Mouse (Mus musculus) common myeloid progenitor, adult 5-6 weeks (primary cell): Measurements from ENCODE around the gene Tbc1d9. TPM values are rescaled to one million over a fixed set of nuclear protein-coding genes. Genes with fewer than 3 reads are reported as not detected.

Experiments
- ATAC-seq: replicated peaks from 2 replicates; pipeline ENCODE4 v1.8.0; 2016; ENCODE audit warnings: low read depth, mild to moderate bottlenecking, moderate TSS enrichment, inconsistent platforms; ENCODE audit not compliant: poor library complexity, severe bottlenecking
- total RNA-seq: library from RNA; stranded (forward); fragments of 200-1000, 187-1606 nt; gene quantifications from 2 replicates; pipeline ENCODE4 v1.2.3, GENCODE M21; 2017

The Tbc1d9 gene
- 2.3 and 7.2 TPM in 2 replicates for total RNA-seq

DNA sequence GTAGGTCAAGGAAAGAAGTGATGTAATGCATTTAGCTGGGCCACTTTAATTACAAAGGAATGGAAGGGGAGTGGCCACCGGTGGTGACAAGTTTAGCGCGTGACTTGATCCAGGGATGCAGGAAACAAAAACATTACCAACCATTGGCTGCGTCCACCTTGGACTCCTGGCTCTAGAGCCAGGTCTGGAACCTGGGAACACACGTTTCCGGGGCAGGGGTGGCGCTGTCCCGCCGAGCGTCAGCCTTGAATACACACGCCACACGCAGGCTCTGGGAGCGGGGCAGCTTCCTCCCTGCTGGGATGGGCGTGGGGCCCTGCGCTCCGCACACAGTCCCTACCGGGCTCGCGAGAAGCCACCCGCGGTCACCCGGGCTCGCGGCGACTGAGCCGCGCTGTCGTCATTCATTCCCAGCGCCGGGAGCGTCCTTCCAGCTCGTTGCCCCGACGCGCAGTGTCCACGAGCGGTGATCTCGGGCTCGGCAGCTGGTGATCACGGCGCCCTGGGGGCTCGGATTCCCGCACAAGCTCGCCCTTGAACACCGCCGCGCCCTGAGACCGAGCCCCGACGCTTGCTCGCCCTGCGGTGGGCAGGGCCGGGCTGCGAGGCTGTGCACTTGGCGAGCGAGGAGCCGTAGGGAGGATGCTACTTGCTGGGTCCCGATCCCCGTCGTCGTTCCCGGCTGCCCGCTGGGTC is at the start of gene Tbc1d9:
Gene Tbc1d9, plus strand, starts transcription at position 118 of the 696 bp plus-strand sequence.
- ATAC-seq = peak; percentile 85

DNA sequence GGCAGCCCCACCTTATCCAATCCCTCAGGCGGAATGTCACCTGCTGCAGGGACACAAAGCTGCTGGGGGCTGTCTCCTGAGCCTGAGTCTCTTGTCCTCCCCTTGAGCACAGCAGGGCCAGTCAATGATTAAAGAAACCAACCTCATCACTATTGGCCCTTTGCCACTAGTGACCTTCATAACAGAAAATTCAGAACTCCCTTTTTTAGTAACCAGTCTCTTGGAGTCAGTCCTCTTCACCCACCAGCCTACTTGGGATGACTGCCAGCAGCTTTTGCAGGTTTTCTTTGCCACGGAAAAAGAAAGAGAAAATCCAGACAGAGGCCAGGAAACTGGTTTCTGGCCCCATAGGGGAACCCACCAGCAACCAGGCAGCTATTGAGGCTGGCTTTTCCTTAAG is 30.1 kb upstream of the Tbc1d9 start:
- no peak for ATAC-seq

DNA sequence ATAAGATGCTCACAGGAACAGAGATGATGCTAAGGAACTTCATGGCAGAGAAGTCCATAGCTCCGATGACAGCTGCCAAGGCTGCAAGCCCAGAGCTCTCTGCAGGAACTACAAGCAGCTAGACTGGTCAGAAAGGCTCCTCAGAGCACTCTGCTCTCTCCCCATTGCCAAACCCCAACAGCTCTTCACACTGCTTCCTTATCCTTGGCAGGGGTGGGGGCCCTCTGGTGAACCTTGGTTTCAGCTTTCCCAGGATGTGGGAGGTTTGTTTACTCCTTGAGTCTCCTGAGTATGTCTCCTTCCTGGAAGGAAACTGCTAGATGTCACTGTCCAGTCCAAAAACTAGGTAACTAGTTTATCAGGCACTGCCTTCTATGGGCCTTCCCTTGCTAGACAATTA is 25.1 kb upstream of the Tbc1d9 start:
- 0 out of 2 replicates have a peak, but pooled peaks have one; percentile 16 for ATAC-seq

DNA sequence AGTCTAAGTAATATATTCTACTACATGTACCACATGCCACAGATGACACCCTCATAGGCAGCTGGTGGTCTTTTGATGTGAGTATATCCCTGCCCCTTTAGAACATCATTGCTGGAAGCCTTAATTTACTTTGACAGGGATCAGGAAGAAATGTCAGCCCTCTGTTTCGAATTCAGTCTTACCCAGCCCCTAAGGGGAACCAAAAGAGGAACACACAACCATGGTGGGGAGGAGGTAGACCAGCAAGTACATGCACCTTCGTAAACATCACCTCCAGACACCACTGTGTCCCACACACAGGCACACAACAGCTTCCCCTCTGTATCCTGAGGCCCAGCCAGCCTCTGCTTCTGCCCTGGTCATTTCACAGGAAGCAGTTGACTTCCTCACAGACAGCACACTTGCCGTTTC is 24.4 kb upstream of the Tbc1d9 start:
- peak; percentile 88 for ATAC-seq

DNA sequence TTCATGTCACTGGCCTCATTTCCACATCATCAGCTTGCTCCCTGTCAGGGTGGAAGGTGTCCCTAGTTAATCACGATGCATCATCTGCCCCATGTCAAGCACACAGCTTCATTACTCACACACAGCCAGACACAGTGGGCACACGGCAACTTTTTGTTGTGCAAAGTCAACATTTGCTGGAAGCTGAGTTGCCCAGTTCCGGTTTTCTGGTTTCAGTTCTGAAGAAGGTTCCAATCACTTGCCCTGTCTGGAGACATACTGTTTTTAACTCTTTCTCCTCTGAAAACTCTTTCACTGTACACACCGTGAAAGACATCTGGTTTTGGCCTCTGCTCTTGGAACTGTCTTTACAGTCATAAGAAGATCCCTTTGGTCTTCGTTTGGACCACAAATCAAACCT is 23.8 kb upstream of the Tbc1d9 start:
- ATAC-seq = peak; percentile 79

DNA sequence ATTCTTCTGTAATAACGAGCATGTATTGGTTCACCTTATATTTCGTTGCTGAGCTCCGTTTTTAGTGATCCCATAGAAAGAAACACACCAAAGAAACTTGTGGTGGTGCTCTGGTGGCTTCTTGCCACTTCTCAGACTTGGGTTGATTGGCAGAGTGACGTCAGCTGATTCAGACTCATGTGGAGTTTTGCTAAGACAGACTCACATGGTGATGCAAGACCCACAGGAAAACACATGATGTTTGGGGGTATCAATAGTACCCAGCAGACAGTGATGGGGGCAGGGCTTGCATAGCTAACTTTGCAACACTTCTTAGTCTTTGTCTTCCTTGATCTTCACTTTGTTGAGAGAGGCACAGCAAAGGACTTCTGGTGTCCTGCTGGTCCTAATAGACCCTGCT is 20.6 kb upstream of the Tbc1d9 start:
- no peak for ATAC-seq

DNA sequence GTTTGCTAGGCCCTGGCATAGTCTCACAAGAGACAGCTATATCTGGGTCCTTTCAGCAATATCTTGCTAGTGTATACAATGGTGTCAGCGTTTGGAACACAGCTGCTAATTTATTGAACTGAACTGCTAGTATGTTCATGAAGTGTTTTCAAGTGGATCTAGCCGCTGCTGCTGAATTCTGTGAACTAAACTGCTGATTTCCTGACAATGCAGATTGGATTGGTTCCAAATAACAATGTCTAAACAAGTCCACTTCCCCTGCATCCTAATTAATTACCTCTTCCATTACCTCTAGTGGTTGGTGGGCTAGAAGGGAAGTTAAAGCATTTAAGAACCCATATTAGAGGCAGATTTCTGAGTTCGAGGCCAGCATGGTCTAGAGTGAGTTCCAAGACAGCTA is 19.7 kb upstream of the Tbc1d9 start:
- no peak for ATAC-seq

DNA sequence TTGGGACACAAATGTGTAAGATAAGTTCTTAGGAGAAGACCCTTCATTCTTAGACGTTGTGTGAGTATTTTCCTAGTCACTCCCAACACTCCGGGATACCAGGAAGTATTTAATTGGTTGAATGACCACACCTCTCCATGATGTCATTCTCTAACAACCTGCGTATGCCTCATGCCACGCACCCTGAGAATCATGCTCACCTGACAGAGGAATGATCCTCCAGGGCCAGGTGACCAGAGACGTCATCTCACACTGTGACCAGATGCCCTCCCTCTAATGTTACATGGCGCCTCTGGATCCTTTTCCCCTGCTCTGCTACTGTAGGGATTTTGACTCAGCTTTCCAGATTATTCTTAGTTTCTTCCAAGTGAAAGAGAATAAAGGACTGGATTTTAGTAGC is 16.0 kb upstream of the Tbc1d9 start:
- ATAC-seq = no peak

DNA sequence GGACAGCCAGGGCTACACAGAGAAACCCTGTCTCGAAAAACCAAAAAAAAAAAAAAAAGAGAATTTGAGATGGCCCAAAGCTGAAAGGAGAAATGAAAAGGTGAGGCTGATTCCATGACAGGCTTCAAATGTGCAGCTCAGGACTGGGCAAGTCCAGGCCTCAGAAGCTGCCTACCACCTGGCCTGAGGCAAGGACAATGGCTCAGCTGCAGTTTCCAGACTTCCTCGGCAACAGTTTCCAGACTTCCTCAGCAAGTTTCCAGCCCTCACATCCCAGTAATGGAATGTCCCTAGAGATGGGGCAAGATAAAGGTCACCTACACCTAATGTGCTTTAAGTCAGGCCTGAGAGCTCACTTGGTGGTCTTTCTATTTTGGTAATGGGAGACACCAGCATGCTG is 13.1 kb upstream of the Tbc1d9 start:
- no peak for ATAC-seq

DNA sequence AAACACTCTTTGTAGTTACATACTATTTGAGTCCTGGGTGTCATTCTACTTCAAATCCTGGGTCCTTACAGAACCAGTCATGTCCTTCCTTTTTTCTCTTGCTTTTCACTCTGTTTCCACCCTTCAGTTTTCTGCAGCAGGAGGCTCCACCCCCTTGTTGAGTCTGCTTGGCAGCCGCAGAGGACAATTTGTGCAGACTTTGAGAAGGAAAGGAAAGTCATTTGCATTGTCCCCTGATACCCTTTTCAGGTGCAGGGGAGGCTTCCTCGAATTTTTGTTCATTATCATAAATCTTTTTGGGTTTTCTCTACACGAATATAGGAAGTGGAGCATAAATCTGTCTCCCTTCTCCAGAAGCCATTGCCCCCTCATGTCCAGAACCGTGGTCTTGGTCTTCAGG is 12.7 kb upstream of the Tbc1d9 start:
- peak; percentile 42; the same call in 1 of the 2 replicates for ATAC-seq

DNA sequence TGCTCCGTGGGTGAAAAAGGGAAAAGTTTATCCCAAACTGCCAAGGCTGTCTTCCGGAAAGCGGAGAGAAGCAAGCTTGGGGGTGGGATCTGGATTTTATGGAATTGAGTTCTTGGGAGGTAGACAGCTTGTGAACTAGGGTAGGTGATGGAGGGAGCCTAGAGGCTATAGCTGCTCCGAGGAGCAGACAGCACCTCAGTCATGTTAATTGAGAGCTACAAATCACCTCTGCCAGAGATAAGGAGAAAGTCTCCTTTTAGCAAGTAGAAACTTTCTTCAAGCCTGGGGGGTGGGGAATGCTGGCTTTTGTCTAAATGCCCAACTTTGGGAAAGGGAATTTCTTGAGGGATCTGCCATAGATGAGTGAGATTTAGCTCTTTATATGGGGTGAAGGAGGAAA is 10.0 kb upstream of the Tbc1d9 start:
- no peak for ATAC-seq

DNA sequence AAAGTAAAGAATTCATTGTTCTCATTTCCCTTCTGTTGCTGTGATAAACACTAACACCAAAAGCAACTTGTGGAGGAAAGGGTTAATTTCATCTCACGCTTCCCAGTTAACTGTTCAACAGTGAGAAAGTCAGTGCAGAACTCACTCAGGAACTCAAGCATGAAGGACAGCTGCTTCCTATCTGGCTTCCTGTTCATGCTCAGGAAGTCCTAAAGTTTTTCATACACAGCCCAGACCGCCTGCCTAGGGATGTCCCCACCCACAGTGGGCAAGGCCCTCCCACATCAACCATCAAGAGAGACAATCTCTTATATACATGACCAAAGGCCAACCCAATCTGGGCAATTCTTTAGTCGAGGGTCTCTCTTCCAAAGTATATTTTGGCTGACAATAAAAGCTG is 6.2 kb upstream of the Tbc1d9 start:
- peak; percentile 52; the same call in 1 of the 2 replicates for ATAC-seq

DNA sequence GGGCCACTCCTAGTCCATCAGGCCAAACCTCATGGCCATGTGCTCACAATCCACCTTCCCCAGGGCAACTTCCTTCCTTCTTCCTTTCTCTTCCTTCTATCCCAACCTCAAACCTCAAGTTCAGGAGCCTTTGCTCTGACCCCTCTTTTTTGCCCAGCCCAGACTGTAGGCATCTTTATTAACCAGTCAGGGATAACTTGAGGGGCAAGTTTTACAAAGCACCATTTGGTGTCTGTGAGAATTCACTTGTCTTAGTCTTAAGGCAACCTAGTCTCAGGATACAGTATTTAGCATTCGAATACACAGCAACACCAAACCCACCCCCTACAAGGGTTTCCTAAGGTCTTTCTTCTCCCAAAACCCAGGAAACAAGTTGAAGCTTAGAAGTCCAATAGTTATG is 5.5 kb upstream of the Tbc1d9 start:
- ATAC-seq = no peak

DNA sequence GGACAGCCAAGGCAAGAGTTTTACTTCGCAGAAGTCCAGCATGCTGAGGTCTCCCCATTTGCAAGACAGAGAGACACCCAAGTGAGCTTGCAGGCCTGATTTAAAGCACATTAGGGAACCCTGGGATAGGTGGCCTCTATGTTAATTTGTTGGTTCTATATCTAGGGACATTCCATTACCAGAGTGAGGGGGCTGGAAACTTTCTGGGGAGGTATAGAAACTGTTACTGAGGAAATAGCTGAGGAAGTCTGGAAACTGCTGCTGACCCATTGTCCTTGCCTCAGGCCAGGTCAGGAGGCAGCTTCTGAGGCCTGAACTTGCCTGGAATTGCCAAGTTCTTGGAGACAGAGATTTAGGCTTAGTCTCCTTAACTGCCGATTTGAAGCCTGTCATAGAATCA is 4.5 kb upstream of the Tbc1d9 start:
- no peak for ATAC-seq

DNA sequence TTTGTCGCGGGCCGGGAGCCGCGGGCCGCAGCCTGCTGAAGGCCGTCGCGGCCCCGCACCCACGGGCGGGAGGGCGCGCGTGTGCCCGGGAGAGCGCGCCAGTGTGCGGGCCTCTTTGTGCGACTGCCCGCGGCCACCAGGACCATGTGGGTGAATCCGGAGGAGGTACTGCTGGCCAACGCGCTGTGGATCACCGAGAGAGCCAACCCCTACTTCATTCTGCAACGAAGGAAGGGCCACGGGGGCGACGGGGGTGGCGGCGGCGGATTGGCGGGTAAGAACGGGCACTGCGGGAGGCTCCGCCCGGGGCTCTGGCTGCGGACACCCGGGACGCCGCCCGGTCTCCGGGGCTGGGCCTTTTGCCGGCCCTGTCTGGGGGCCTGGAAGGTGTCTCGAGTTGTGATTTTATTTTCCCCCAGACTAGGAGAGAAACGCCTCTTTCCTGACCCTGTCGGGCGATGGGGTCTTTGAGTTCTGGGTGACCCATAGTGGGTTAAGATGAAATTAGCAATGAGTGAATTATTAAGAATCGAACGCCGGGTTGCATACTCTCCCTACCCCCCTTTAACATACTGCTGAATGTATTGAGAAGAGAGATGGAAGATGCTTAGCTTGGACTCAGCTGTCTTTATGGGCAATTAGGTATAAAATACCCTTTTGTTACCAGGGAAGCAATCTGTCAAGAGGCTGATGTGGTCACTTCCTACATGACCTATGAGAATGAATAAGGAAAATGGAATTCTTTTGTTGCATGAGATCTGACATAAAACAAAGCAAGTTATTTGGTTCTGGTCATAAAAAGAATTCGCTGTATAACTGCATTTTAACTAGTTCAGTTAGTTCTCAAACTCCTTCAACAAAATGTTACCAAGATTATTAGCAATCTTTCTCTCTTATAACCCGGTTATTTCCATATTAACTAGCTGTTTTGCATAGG is 1.0 kb downstream of the Tbc1d9 start, which contains the start of gene Gm10645:
Gene Gm10645, minus strand, starts transcription at position 240 of the 937 bp plus-strand sequence.
- ATAC-seq = peak; percentile 42

DNA sequence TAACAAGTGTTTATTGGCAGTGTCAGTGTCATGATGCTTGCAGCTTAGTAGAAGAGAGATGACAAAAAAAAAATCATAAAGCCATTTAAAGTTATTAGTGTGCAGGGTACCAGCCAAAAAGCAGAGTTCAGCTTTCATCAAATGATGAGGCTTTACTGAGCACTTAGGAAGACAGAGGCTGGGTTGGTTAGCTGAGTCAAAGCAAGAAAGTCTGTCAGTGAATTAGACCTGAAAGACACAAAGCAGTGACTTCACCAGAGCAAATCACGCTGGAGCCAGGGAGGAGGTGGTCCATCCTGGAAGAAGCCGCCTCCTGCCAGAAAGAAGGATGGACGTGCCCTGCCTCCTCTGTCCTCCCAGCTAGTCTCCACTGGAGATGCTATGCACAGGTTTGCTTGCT is 2.8 kb downstream of the Tbc1d9 start:
- ATAC-seq = no peak

DNA sequence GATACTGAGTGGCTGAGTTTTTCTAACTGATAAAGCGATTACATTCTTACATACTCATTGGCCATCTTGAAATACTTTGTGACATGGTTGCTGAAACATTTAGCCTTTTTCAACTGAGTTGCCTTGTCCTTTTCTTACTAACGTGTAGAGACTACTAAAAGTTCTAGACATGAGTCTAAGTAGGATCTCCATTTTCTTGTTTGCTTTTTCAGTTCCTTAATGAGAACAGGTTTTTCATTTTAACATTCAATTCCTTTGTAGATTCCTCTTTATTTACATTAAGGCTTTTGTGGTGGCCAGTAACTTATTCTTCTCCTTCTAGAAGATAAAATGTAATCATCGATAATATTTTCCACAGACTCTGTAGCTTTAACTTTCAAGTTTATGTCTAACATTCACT is 4.0 kb downstream of the Tbc1d9 start:
- ATAC-seq = no peak

DNA sequence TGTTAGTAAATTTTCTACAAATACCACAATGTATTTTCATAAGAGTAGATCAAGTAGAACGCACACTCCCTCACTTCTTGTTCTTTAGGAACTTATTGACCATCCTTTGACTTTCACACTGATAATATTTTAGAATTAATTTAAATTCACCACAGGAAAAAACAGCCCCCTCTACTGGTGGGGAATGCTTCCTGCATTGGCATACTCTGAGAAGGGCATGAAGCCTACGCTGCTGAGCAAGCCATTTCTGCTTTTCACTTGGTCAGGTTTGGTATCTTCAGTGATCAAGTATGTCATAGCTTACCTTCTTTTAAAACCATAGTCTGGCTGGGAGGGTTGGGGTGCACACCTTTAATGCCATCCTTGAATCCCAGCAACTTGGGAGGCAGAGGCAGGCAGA is 4.6 kb downstream of the Tbc1d9 start:
- peak; percentile 43 for ATAC-seq

DNA sequence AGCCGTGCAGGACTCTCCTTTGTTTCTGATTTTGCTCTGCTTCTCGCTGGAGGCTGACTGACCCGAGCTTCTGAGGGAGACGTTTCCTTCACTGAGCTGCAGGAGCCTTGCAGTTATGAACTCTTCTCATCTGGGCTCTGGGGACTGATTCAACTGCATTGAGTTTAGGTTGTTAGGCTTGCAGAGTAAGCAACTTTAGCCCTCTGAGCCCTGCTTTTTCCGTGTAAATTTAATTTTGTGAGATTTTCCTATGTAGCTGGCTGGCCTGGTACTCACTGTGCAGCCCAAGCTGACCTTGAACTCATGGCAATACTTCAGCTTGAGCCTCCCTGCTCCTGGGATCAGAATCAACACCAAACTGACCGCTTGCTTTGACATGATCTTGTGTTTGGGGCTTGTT is 5.7 kb downstream of the Tbc1d9 start:
- ATAC-seq = no peak

DNA sequence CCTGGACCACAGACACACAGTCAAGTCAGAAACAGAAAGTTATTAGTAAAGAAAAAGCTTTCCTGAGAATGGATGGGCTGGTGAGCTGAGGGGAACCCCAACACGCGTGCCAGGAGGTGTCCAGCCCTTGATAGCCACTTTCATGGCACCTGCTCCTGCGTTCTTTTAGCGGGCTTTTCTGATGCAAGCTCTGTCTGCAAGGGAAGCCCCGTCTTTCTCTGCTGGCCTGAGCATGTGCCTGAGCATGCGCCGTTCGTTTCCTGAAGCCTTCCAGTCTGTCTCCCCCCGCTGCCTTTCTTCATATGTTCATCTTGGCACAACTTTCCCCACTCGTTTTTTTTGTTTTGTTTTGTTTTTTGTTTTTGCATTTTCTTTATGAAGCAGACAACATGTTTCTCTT is 10.5 kb downstream of the Tbc1d9 start:
- no peak for ATAC-seq

DNA sequence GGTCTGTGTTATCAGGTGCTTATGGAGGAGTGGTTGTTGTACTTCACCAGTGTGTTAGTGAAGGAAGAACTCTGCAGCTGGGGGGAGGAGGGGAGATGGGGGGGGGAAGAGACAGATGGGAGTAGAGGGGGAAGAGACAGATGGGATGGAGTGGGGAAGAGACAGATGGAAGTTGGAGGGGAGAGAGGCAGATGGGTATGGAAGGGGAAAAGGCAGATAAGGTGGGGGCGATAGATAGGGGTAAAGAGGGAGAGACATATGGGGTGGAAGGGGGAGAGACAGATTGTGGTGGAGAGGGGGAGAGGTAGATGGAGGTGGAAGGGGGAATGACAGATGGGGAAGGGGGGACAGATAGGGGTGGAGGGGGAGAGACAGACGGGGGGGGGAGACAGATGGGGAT is 11.6 kb downstream of the Tbc1d9 start:
- no peak for ATAC-seq
